Mouse (Mus musculus) heart, postnatal 4 days (tissue): ENCODE data around the gene Uck1. TPM values are rescaled to one million over a fixed set of nuclear protein-coding genes. Genes with fewer than 3 reads are reported as not detected.

Experiments
- DNase-seq: peaks from one replicate; pipeline ENCODE4 v3.0.0; 2021
- total RNA-seq, 2 experiments: library from RNA; stranded (reverse); gene quantifications; 2 replicates each; pipeline ENCODE4 v1.2.3; 2021

The Uck1 gene
- total RNA-seq, 2 experiments from 2014 or later, result 25.3 to 29.7 TPM

GRCm38 (mm10) chr2:32218541-32219334 is 41.2 kb downstream of the Uck1 start:
- DNase-seq, result no peak

GRCm38 (mm10) chr2:32218113-32218512 is 41.8 kb downstream of the Uck1 start:
- no peak for DNase-seq

GRCm38 (mm10) chr2:32217656-32218055 is 42.3 kb downstream of the Uck1 start:
- DNase-seq, result no peak

GRCm38 (mm10) chr2:32216506-32216905 is 43.5 kb downstream of the Uck1 start:
- no peak for DNase-seq

- DNase-seq, result no peak
Measured at GRCm38 (mm10) chr2:32215576-32215975, 44.4 kb downstream of the Uck1 start.

GRCm38 (mm10) chr2:32213000-32213399 is 47.0 kb downstream of the Uck1 start:
- peak; percentile 45 for DNase-seq

- DNase-seq, result no peak
Measured at GRCm38 (mm10) chr2:32211689-32212088, 48.3 kb downstream of the Uck1 start.

GRCm38 (mm10) chr2:32207682-32208081 is 52.3 kb downstream of the Uck1 start:
- DNase-seq, result no peak

Other genes starting within 250 kb of the Uck1 start
- gene Fam78a, start 175.3 kb downstream of the Uck1 start, total RNA-seq, result 10 to 100 TPM; 40.9 to 42.5 TPM
- 10 to 100 TPM; 15.7 to 20.5 TPM for gene Plpp7, start 164.6 kb downstream of the Uck1 start, total RNA-seq
- 100 to 1,000 TPM; 138 to 145 TPM for gene Prrc2b, start 109.1 kb downstream of the Uck1 start, total RNA-seq
- 10 to 100 TPM; 18.0 to 19.1 TPM for gene Pomt1, start 23.6 kb downstream of the Uck1 start, total RNA-seq
- gene Golga2, start 27.2 kb upstream of the Uck1 start, total RNA-seq, result 10 to 100 TPM; 75.1 to 78.1 TPM
- 100 to 1,000 TPM; 181 to 193 TPM for gene Swi5, start 27.9 kb upstream of the Uck1 start, total RNA-seq
- 10 to 100 TPM; 34.5 to 48.3 TPM for gene Ciz1, start 92.2 kb upstream of the Uck1 start, total RNA-seq
- gene Dnm1, start 93.2 kb upstream of the Uck1 start, total RNA-seq, result 1 to 10 TPM; 9.0 to 9.6 TPM
- gene 1110008P14Rik, start 121.8 kb upstream of the Uck1 start, total RNA-seq, result 10 to 100 TPM; 43.7 to 47.6 TPM
- 1 to 10 TPM; 3.1 to 3.4 TPM for gene Lcn2, start 128.1 kb upstream of the Uck1 start, total RNA-seq
- 10 to 100 TPM; 59.7 to 60.2 TPM for gene Ptges2, start 135.7 kb upstream of the Uck1 start, total RNA-seq
- gene Naif1, start 190.3 kb upstream of the Uck1 start, total RNA-seq, result 1 to 10 TPM; 3.5 to 3.6 TPM
- 10 to 100 TPM; 16.4 to 22.2 TPM for gene Slc25a25, start 191.3 kb upstream of the Uck1 start, total RNA-seq